Mouse (Mus musculus): ENCODE results near the gene Nup107.
"Not testable (repeated sequence)": the region's sequence is repeated elsewhere in the genome, so short reads cannot be mapped to it uniquely, and the experiment has no call there.

The Nup107 gene

GRCm38 (mm10) chr10:117752304-117752821, 40.1 kb downstream of the Nup107 start:
- DNase-seq (ENCODE audit: low spot score in 2 of 2) = no peak

GRCm38 (mm10) chr10:117751744-117752143, 40.8 kb downstream of the Nup107 start:
- DNase-seq (ENCODE audit: low spot score in 2 of 2) = no peak

- DNase-seq (ENCODE audit: low spot score in 2 of 2) = no peak
Measured at GRCm38 (mm10) chr10:117751282-117751610, 41.3 kb downstream of the Nup107 start.

- no peak for DNase-seq (ENCODE audit: low spot score in 2 of 2)
Measured at GRCm38 (mm10) chr10:117750529-117751281, 41.8 kb downstream of the Nup107 start.

GRCm38 (mm10) chr10:117749787-117750343, 42.6 kb downstream of the Nup107 start:
- DNase-seq (ENCODE audit: low spot score in 2 of 2) = no peak

GRCm38 (mm10) chr10:117749050-117749686, 43.3 kb downstream of the Nup107 start:
- DNase-seq (ENCODE audit: low spot score in 2 of 2) = no peak

GRCm38 (mm10) chr10:117748276-117749049, 44.0 kb downstream of the Nup107 start:
- no peak for DNase-seq (ENCODE audit: low spot score in 2 of 2)

- peak; percentile 18 to 26 for DNase-seq (ENCODE audit: low spot score in 2 of 2)
Measured at GRCm38 (mm10) chr10:117747711-117748110, 44.8 kb downstream of the Nup107 start.

GRCm38 (mm10) chr10:117746297-117746883, 46.1 kb downstream of the Nup107 start, which contains the start of gene Slc35e3:
Gene Slc35e3, minus strand, starts transcription at chr10:117746365.
- DNase-seq (ENCODE audit: low spot score in 2 of 2) = peak; percentile 94 to 96

GRCm38 (mm10) chr10:117745570-117746296, 46.8 kb downstream of the Nup107 start:
- DNase-seq (ENCODE audit: low spot score in 2 of 2) = not testable (repeated sequence)

- DNase-seq (ENCODE audit: low spot score in 2 of 2) = no peak
Measured at GRCm38 (mm10) chr10:117743917-117744316, 48.6 kb downstream of the Nup107 start.

GRCm38 (mm10) chr10:117743182-117743581, 49.3 kb downstream of the Nup107 start:
- no peak for DNase-seq (ENCODE audit: low spot score in 2 of 2)

GRCm38 (mm10) chr10:117742618-117743017, 49.9 kb downstream of the Nup107 start:
- DNase-seq (ENCODE audit: low spot score in 2 of 2) = no peak

- DNase-seq (ENCODE audit: low spot score in 2 of 2) = no peak
Measured at GRCm38 (mm10) chr10:117741698-117742475, 50.6 kb downstream of the Nup107 start.

- no peak for DNase-seq (ENCODE audit: low spot score in 2 of 2)
Measured at GRCm38 (mm10) chr10:117740921-117741320, 51.6 kb downstream of the Nup107 start.

GRCm38 (mm10) chr10:117740171-117740570, 52.3 kb downstream of the Nup107 start:
- no peak for DNase-seq (ENCODE audit: low spot score in 2 of 2)

GRCm38 (mm10) chr10:117739648-117739948, 52.9 kb downstream of the Nup107 start:
- no peak for DNase-seq (ENCODE audit: low spot score in 2 of 2)

GRCm38 (mm10) chr10:117738928-117739647, 53.4 kb downstream of the Nup107 start:
- DNase-seq (ENCODE audit: low spot score in 2 of 2) = no peak

- no peak for DNase-seq (ENCODE audit: low spot score in 2 of 2)
Measured at GRCm38 (mm10) chr10:117738140-117738921, 54.2 kb downstream of the Nup107 start.
